Mouse (Mus musculus) myocyte (in vitro differentiated cells): ENCODE results near the gene Cmtm6. TPM values are rescaled to one million over a fixed set of nuclear protein-coding genes. Genes with fewer than 3 reads are reported as not detected.

Source experiments
- H3K27me3 ChIP-seq: one replicate; pipeline ENCODE4 v1.6.1; 2011; ENCODE audit not compliant: control insufficient read depth, insufficient read depth, insufficient read length
- H3K36me3 ChIP-seq: one replicate; pipeline ENCODE4 v1.6.1; 2011; ENCODE audit not compliant: control insufficient read depth, insufficient read depth
- H3K4me2 ChIP-seq: one replicate; pipeline ENCODE4 v1.6.1; 2011; ENCODE audit warnings: low read depth, control low read depth
- H3K4me3 ChIP-seq: one replicate; pipeline ENCODE4 v1.5.1; 2011; ENCODE audit warnings: mild to moderate bottlenecking, control low read depth, moderate library complexity
- H3K79me2 ChIP-seq: one replicate; pipeline ENCODE4 v1.6.1; 2011; ENCODE audit not compliant: control insufficient read depth, insufficient read depth
- H3ac ChIP-seq: one replicate; pipeline ENCODE4 v1.6.1; 2011; ENCODE audit not compliant: control insufficient read depth, insufficient read length
- CEBPB ChIP-seq: IDR thresholded peaks from 2 replicates; pipeline ENCODE4 v1.6.1; 2011; ENCODE audit warnings: mild to moderate bottlenecking, moderate library complexity; ENCODE audit not compliant: poor library complexity, insufficient read depth, severe bottlenecking
- E2F4 ChIP-seq: IDR thresholded peaks from one replicate; pipeline ENCODE4 v1.6.1; 2011; ENCODE audit warnings: mild to moderate bottlenecking, control low read depth, moderate library complexity; ENCODE audit not compliant: insufficient read depth
- MAX ChIP-seq: IDR thresholded peaks from one replicate; pipeline ENCODE4 v1.6.1; 2011; ENCODE audit warnings: low read depth, mild to moderate bottlenecking, control low read depth
- MYOD1 ChIP-seq, 3 experiments: IDR thresholded peaks; one replicate each; pipeline ENCODE4 v1.6.1; 2011; ENCODE audit warnings: control low read depth in 2 of 3, low read depth in 2 of 3, mild to moderate bottlenecking in 2 of 3, moderate library complexity in 1 of 3; ENCODE audit not compliant: insufficient read length in 2 of 3, control insufficient read depth in 1 of 3
- MYOG ChIP-seq, 3 experiments: IDR thresholded peaks; one replicate each; pipeline ENCODE4 v1.6.1; 2011; ENCODE audit warnings: control low read depth in 2 of 3, low read depth in 2 of 3, mild to moderate bottlenecking in 2 of 3; ENCODE audit not compliant: insufficient read length in 2 of 3, control insufficient read depth in 1 of 3, insufficient read depth in 1 of 3
- POLR2A ChIP-seq: IDR thresholded peaks from one replicate; pipeline ENCODE4 v1.6.1; 2011; ENCODE audit warnings: low read depth, mild to moderate bottlenecking, control low read depth, moderate library complexity; ENCODE audit not compliant: insufficient read length
- POLR2AphosphoS2 ChIP-seq: IDR thresholded peaks from one replicate; pipeline ENCODE4 v1.6.1; 2011; ENCODE audit warnings: low read depth, control low read depth; ENCODE audit not compliant: insufficient read length
- REST ChIP-seq: IDR thresholded peaks from one replicate; pipeline ENCODE4 v1.6.1; 2011; ENCODE audit warnings: mild to moderate bottlenecking, control low read depth, moderate library complexity; ENCODE audit not compliant: insufficient read depth, insufficient read length
- SRF ChIP-seq: IDR thresholded peaks from one replicate; pipeline ENCODE4 v1.6.1; 2011; ENCODE audit warnings: low read depth; ENCODE audit not compliant: control insufficient read depth, insufficient read length
- TCF12 ChIP-seq: IDR thresholded peaks from one replicate; pipeline ENCODE4 v1.6.1; 2011; ENCODE audit warnings: mild to moderate bottlenecking, control low read depth; ENCODE audit not compliant: poor library complexity, insufficient read depth, severe bottlenecking
- TCF3 ChIP-seq: IDR thresholded peaks from one replicate; pipeline ENCODE4 v1.6.1; 2011; ENCODE audit warnings: low read depth, control low read depth; ENCODE audit not compliant: insufficient read length
- USF1 ChIP-seq: IDR thresholded peaks from one replicate; pipeline ENCODE4 v1.6.1; 2011; ENCODE audit warnings: low read depth, mild to moderate bottlenecking, control low read depth, moderate library complexity
- polyA plus RNA-seq: library from polyadenylated mRNA; unstranded; fragments of >200 nt; fragmentation: generic; extraction: Trizol; gene quantifications from one replicate; pipeline ENCODE4 v1.2.1, GENCODE M21; 2012; ENCODE audit warnings: missing spikeins

Gene Cmtm6
- polyA plus RNA-seq, 1 experiment, result 14.3 TPM

GRCm38 (mm10) chr9:114785432-114786125 is 54.7 kb downstream of the Cmtm6 start:
- TF ChIP-seq POLR2A (no peak), MYOG (IDR thresholded peaks at IDR 0.05; ENCODE audit: control insufficient read depth in 1 of 3, insufficient read depth in 1 of 3, insufficient read length in 2 of 3, low read depth in 2 of 3) (no peak), E2F4 (no peak)
- Histone ChIP-seq H3K4me3 (no peak overlapping the region), H3K36me3 (no peaks in the 10 kb centered on the region), H3K79me2 (no peaks in the 10 kb centered on the region), H3K27me3 (no peaks in the 10 kb centered on the region), H3K4me2 (peak overlapping the region; percentile 46), H3ac (no peak overlapping the region)

- Histone ChIP-seq H3K79me2 (no peaks in the 10 kb centered on the region), H3K4me3 (no peak overlapping the region)
These were observed 56.2 kb downstream of the Cmtm6 start for GRCm38 (mm10) chr9:114787134-114787533.

GRCm38 (mm10) chr9:114787716-114788115 is 56.8 kb downstream of the Cmtm6 start:
- Histone ChIP-seq H3K4me2 (no peak overlapping the region), H3K36me3 (no peaks in the 10 kb centered on the region), H3K4me3 (no peak overlapping the region), H3ac (no peak overlapping the region), H3K27me3 (no peaks in the 10 kb centered on the region), H3K79me2 (no peaks in the 10 kb centered on the region)
- TF ChIP-seq REST (no peak), USF1 (no peak), CEBPB (no peak), TCF12 (no peak), POLR2A (no peak), MYOG (IDR thresholded peaks at IDR 0.05; ENCODE audit: control insufficient read depth in 1 of 3, insufficient read depth in 1 of 3, insufficient read length in 2 of 3, low read depth in 2 of 3) (no peak), E2F4 (no peak), SRF (no peak), POLR2AphosphoS2 (no peak)

More at GRCm38 (mm10) chr9:114787134-114787533, 56.2 kb downstream of the Cmtm6 start:
- no peak overlapping the region for H3K4me2 ChIP-seq
- no peaks in the 10 kb centered on the region for H3K27me3 ChIP-seq
- H3K36me3 ChIP-seq, result no peaks in the 10 kb centered on the region
- TF ChIP-seq REST (no peak), CEBPB (no peak), MYOD1 (IDR thresholded peaks at IDR 0.05; ENCODE audit: control insufficient read depth in 1 of 3, insufficient read length in 2 of 3, low read depth in 2 of 3) (no peak), MYOG (IDR thresholded peaks at IDR 0.05; ENCODE audit: control insufficient read depth in 1 of 3, insufficient read depth in 1 of 3, insufficient read length in 2 of 3, low read depth in 2 of 3) (no peak), TCF12 (no peak), E2F4 (no peak), SRF (no peak), USF1 (no peak), MAX (no peak), POLR2AphosphoS2 (no peak), POLR2A (no peak), TCF3 (no peak)
- H3ac ChIP-seq, result no peak overlapping the region

- H3ac ChIP-seq, result no peak overlapping the region
These were observed 57.8 kb downstream of the Cmtm6 start for GRCm38 (mm10) chr9:114788697-114789096.

GRCm38 (mm10) chr9:114789557-114789956 is 58.6 kb downstream of the Cmtm6 start:
- no peak overlapping the region for H3ac ChIP-seq
- no peaks in the 10 kb centered on the region for H3K27me3 ChIP-seq
- no peaks in the 10 kb centered on the region for H3K79me2 ChIP-seq
- H3K36me3 ChIP-seq, result no peaks in the 10 kb centered on the region
- no peak overlapping the region for H3K4me2 ChIP-seq
- TF ChIP-seq POLR2AphosphoS2 (no peak), REST (no peak), MYOG (IDR thresholded peaks at IDR 0.05; ENCODE audit: control insufficient read depth in 1 of 3, insufficient read depth in 1 of 3, insufficient read length in 2 of 3, low read depth in 2 of 3) (no peak), SRF (no peak), TCF3 (no peak), USF1 (no peak), MAX (no peak), TCF12 (no peak), POLR2A (no peak), MYOD1 (IDR thresholded peaks at IDR 0.05; ENCODE audit: control insufficient read depth in 1 of 3, insufficient read length in 2 of 3, low read depth in 2 of 3) (no peak), E2F4 (no peak), CEBPB (no peak)
- H3K4me3 ChIP-seq, result no peak overlapping the region

More at GRCm38 (mm10) chr9:114788697-114789096, 57.8 kb downstream of the Cmtm6 start:
- Histone ChIP-seq H3K27me3 (no peaks in the 10 kb centered on the region), H3K4me2 (no peak overlapping the region), H3K4me3 (no peak overlapping the region), H3K79me2 (no peaks in the 10 kb centered on the region), H3K36me3 (no peaks in the 10 kb centered on the region)
- no peak for TF ChIP-seq CEBPB
- TF ChIP-seq MAX, result no peak
- TF ChIP-seq TCF12, result no peak
- TF ChIP-seq MYOD1 (IDR thresholded peaks at IDR 0.05; ENCODE audit: control insufficient read depth in 1 of 3, insufficient read length in 2 of 3, low read depth in 2 of 3), result no peak
- TF ChIP-seq USF1, result no peak
- no peak for TF ChIP-seq E2F4
- TF ChIP-seq REST, result no peak
- no peak for TF ChIP-seq MYOG (IDR thresholded peaks at IDR 0.05; ENCODE audit: control insufficient read depth in 1 of 3, insufficient read depth in 1 of 3, insufficient read length in 2 of 3, low read depth in 2 of 3)
- no peak for TF ChIP-seq POLR2AphosphoS2
- TF ChIP-seq SRF, result no peak
- no peak for TF ChIP-seq TCF3
- no peak for TF ChIP-seq POLR2A
